Mouse (Mus musculus) effector memory CD4-positive, alpha-beta T cell, adult 5 months (primary cell): ENCODE results near the gene Gm11397. TPM values are rescaled to one million over a fixed set of nuclear protein-coding genes. Genes with fewer than 3 reads are reported as not detected.

Experiments used
- polyA plus RNA-seq: library from polyadenylated mRNA; unstranded; fragments of 100-300 nt; shearing (Covaris generic); gene quantifications from one replicate; pipeline ENCODE4 v1.2.1, GENCODE M21; 2017

The Gm11397 gene
- polyA plus RNA-seq: not detected

GRCm38 (mm10) chr13:33395461-33395860 is at the start of gene Gm11397:
Gm11397 (plus strand) TSS chr13:33395761.

Other genes with a start within 250 kb of the Gm11397 start
- not detected for gene Serpinb9c, start 236.0 kb upstream of the Gm11397 start, polyA plus RNA-seq
- not detected for gene Serpinb9d, start 202.8 kb upstream of the Gm11397 start, polyA plus RNA-seq
- not detected for gene Serpinb9e, start 146.1 kb upstream of the Gm11397 start, polyA plus RNA-seq
- gene Serpinb9f, start 71.7 kb upstream of the Gm11397 start, polyA plus RNA-seq: not detected
- gene Serpinb9g, start 89.0 kb downstream of the Gm11397 start, polyA plus RNA-seq: not detected